Mouse (Mus musculus) MEL-GATA-1-ER (cell line): ENCODE measurements around the gene Gm10382.
"Not testable (repeated sequence)": the region's sequence is repeated elsewhere in the genome, so short reads cannot be mapped to it uniquely, and the experiment has no call there.

Source experiments
- DNase-seq: peaks from one replicate; pipeline ENCODE4 v3.0.0-alpha.2; 2012; ENCODE audit warnings: low read depth; ENCODE audit errors: extremely low read depth

The Gm10382 gene

DNA sequence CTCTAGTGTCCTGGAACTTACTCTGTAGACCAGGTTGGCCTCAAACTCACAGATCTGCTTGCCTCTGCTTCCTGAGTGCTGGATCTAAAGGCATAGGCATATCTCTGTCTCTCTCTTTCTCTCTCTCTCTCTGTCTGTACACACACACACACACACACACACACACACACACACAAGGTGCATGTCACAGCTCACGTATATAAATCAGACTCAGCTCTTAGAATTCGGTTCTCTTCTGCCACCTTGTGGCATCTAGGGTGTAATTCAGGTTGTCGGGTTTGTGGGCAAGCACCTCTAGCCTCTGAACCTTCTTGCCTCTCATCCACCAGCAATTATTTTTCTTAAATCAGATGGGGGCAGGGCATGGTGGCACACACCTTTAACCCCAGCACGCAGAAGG lies 20.6 kb upstream of the Gm10382 start:
- DNase-seq, result peak; percentile 82

DNA sequence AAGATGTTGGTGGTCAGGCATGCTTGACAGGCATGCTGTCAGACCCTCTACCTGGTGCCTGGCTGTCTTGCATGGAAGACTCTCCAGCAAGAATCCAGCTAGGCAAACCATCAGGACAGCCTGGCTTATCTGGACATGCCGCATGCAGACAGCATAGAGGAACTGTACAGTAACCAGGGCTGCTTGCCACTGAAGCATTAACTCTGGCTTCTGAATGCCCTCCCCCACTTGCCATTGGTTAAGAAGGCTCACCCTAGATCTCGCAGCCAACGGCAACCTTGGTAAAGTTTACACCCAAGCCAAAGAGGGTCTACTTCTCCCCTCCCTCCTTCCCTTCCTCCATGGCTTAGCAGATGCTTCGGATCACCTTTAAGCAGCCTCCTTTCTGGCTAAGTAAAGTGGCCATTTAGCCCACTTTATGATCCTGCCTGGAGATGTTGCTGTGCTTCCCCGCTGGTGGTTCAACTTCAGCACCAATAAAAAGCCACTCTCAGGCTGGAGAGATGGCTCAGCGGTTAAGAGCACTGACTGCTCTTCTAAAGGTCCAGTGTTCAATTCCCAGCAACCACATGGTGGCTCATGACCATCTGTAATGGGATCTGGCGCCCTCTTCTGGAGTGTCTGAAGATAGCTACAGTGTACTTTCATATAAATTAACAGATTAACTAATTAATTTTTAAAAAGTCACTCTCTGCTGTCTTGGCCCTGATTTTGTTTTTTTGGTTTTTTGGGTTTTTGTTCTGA lies 18.0 kb upstream of the Gm10382 start:
- peak; percentile 89 for DNase-seq

DNA sequence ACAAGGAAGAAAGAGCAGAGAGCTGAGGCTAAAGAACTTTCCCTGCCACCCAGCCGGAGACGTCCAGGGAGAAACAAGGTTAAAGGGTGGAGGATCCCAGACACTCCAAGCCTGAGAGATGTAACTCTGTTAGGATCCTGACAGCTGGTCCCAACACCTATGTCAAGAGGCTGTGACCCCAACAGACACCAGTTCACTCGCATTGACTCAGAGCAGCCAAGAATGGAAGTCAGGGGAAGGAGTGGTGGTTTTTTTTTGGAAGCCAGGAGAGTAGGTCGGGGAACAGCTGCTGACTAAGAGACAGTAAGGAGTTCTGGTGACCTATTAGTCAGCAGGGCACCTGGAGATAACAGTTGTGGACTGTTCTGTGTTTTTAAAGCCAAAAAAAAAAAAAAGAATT lies 17.1 kb upstream of the Gm10382 start:
- no peak for DNase-seq

DNA sequence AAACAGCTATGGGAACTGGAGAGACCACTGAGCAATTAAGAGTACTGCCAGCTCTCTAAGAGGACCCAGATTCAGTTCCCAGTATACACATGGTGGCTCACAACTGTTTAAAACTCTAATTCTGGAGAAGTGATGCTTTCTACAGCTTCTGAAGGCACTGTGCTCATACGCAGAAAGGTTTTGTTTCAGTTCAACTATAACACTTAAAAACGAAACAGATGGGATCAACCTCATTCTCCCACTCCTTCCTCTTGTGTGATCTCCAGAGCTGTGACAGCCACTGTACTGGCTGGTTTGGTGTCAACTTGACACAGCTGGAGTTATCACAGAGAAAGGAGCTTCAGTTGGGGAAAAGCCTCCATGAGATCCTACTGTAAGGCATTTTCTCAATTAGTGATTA lies 13.3 kb upstream of the Gm10382 start:
- DNase-seq, result no peak

DNA sequence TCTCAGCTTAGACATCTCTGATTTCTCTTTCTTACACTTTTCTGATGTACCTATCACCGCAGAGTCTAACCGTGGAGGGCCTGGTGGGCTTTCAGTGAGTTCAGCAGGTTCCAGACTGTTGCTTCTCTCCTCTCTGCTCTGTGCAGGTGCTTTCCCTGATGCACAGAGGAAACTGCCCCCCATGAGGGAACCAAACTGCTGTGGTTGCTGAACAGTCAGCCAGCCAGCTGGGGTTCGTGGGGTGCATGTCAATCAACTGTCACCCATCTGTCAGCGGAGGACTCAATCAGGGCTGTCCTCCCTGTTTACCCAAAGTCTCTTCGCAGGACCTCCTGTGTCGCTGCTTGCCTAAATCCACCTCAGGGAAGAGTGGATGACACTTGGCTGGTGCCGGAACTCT lies 11.9 kb upstream of the Gm10382 start:
- DNase-seq, result no peak

DNA sequence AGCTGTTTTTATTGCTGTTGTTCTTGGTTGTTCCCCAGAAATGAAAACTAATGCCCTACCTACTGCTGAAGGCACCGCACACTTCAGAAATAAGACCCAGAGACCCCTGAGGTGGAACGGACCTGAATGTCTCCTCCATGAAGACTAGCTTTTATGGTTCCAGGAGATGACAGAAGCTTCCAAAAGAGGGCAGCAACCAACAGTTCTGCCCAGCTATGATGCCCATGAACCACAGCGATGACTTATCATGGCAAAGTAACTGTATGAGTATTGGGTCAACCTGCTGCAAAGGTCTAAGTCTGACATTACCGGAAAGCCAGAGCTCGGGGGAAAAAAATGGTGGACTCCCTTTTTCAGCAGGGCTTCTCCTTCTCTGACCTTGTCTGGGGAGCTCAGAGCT lies 10.2 kb upstream of the Gm10382 start:
- no peak for DNase-seq

DNA sequence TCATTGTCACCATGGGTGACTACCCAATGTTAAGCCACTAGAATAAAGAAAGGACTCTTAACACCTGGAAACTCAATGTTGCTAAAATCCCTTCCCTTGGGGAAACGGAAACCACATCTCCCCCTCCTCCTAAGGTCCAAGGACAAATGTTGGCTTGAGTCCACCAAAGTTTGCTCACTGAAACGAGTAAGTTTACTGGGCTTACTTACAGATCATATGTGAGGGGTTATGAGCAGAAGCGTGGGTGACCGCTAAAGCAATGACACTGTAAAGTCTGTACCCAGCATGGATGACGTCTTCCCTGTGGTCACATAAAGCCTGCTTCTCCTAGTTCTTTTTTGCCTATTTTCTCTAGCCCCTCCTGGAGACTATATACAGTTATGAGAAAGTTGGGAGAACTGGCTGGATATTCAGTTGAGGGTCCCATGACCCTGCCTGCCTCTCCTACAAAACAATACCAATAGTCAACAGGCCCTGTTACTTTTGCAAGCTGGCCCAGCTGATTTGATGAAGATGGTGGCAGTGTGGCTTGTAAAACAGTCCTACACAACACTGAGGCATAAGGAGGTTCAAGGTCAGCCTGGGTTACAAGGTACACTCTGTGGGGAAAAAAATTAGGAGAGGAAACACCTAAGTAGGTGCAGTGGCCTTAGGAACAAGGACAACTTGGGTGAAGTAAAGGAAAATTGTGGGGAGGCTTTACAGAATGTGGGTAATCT lies 7.0 kb upstream of the Gm10382 start:
- DNase-seq, result no peak

DNA sequence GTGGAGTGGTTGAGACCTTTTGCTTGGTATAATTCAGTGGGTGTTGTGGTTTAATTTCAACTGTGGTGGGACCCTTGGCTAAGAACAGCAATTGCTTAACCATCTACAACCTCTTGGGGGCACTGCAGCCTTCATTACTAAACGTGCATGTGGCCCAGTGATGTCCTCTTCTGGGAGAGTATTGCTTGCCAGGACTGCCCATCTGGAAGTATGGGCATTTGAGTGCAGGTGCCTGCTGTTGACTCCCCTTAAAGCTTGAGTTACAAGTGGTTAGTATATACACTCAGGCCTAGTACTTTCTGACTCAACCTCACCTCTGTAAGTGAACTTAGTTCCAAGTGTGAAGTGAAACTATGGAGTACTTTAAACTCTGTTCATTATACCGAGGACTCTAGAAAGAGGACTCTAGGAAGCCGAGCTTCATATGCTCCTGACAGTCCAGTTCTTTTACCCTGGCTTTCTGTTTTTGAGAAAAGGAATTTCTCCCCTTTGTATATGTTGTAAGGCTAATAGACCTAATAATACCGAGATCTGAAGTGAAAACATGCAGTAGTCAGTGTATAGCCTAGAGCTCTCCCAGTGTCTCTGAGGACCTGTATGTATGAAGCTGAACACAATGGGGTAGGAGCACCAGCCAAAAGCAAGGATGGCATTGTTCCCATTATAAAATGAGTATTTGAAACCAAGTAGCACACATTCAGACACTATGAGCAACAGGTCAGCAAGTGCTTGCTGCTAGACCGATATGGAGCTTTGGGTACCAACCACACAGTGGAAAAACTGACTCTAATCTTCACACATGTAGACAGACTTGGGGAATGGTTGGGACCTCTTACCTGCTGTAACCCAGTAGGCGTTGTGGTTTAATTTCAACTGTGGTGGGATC lies 6.2 kb upstream of the Gm10382 start:
- DNase-seq, result peak; percentile 70

DNA sequence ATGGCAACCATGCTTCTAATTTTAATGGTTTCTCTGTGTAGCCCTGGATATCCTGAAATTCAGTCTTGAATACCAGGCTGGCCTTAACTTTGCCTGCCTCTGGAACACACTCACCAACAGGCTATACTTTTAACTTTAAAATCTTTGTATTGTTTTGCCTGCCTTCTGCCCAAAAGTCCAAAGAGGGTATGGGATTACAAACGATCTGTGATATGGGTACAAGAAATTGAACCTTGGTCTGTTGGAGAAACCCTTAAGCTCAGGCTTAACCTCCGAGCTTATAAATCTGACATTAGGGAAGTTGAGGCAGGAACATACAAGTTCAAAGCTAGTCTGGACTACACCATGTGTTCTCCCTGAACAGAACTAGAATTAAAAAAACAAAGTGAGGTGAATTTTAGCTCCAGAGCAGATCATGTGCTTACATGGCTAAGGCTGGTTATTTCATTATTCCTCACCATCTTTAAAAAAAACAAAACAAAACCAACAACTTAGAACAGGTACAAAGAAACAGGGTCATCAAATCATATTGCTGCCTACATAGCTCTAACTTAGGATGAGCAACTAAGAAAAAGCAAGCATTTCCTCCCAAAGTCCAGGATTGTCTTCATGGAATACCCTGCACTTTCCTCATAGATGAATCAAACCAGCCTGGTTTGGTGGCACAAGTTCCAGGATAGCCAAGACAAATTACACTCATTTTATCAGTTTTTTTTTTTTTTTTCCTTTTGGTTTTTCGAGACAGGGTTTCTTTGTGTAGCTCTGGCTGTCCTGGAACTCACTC lies 5.3 kb upstream of the Gm10382 start:
- no peak for DNase-seq

DNA sequence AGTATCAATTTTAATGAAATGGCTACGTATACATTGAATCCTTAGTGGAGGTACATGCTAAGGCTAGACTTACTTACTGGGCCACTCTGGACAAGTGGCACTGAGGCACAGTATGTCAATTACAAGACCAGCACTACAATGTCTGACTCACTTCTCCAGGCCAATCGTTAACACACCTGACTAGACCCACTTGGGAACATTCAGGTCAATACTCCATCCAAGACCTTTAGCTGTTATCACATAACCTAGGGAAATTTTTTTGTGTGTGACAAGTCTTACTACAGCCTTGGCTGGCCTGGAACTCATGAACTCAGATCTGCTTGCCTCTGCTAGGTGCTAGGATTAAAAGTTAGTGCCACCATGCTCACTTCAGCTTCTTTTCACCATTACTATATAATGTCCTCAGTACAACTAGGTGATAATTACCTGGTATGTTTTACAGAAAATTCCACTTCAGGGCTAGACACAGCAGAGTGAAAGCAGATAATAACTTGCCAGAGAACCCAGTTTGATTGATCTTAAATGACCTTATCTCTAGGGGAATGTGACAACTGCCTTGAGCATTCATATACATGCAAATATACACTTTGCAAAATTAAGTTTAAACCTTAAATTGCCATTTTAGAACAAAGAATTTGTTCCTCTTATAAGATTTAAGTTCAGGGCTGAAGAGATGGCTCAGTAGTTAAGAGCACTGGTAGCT lies 4.5 kb upstream of the Gm10382 start:
- no peak for DNase-seq

DNA sequence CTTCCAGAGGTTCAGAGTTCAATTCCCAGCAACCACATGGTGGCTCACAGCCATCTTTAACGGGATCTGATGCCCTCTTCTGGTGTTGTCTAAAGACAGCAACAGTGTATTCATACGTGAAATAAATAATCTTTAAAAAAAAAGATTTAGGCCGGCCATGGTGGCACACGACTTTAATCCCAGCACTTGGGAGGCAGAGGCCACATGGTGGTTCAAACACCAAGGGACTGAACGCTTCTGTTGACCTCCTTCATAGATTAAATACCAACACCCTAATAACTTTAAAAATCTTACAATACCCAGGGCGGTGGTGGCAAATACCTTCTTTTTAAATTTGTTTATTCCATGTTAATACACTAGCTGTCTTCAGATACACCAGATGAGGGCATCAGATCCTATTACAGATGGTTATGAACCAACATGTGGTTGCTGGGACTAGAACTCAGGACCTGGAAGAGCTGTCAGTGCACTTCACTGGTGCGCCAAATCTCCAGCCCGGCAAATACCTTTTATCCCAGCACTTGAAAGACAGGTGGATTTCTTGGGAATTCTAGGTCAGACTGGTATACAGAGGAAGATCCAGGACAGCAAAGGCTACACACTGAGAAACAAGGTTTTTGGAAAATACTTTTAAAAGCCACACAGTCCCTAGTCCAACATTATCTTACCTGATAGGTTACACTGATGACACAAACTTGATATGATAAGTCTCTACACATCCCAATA lies 3.7 kb upstream of the Gm10382 start:
- no peak for DNase-seq

DNA sequence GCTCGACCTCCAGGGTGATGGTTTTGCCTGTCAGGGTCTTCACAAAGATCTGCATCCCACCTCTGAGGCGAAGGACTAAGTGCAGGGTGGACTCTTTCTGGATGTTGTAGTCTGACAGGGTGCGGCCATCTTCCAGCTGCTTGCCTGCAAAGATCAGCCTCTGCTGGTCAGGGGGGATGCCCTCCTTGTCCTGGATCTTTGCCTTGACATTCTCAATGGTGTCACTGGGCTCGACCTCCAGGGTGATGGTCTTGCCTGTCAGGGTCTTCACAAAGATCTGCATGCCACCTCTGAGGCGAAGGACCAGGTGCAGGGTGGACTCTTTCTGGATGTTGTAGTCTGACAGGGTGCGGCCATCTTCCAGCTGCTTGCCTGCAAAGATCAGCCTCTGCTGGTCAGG lies 1.8 kb upstream of the Gm10382 start:
- DNase-seq, result not testable (repeated sequence)

DNA sequence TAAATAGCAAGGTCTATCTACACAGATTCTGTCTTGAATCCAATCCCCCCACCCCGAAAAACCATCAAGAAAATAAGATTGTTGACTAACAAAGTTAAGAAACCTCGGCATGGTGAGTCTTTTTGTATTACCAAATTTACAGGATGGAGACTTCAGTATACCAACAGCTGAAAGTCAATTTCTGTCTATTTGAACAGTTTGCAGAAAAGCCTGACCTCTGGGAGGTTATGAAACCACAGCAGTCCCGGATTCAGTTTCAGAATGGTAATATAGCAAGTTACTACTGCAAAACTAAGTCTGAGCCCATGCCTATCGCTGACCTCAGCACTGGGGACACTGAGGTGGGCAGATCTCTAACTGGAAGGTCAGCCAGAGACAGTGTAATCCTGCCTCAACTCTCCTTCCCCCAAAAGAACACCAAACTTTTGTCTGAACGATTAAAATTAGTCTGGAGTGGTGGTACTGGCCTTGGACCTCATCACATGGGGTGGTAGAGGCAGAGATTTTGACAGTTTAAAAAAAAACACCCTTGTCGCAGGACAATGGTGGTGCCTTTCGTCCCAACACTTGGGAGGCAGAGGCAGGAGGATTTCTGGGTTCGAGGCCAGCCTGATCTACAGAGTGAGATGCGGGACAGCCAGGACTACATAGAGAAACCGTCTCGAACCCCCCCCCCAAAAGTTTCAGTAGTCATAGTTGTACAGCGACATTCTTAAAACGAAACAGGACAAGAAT lies 597 bp upstream of the Gm10382 start:
- no peak for DNase-seq

DNA sequence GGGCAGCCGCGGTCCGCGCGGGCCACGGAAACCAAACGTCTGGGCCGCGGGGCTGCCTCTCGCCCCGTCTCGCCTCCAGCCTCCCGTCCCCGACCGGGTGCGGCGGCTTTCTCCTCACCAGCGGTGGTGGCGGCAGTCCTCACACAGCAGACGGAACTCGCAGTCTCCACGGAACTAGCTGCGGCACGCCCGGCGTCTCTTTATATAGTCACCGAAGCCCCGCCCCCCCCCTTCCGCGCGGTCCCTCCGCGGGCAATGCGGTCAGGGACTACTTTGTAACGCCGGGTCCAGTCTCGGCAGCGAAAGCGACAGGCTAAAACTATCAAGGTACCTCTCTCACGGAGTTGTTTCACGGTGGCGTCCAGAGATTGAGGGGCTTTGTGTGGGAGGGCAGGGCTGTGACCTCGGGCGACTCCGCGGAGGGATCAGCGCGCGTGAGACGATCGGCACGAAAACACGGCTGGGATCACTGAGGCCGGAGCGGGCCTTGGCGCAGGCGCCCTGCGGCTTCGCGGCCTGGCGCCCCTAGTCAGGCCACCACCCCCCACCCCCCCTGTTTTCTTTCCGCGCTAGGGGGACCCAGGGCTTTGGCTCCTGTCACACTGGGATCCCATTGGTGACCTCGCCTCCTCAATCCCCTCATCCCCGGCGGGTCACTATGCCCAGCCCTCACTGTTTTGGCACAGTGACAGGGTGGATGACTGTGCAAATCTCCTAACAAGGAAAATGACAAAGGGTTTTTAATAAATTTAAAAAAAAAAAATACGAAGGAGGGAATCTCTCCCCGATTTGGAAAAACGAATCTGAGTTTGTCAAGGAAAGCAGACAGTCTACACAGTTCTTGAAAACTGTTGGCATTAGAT lies 688 bp downstream of the Gm10382 start, which contains the start of gene Ubc:
Ubc (minus strand) TSS at position 624 of the 863 bp plus-strand sequence.
- peak; percentile 93 for DNase-seq

DNA sequence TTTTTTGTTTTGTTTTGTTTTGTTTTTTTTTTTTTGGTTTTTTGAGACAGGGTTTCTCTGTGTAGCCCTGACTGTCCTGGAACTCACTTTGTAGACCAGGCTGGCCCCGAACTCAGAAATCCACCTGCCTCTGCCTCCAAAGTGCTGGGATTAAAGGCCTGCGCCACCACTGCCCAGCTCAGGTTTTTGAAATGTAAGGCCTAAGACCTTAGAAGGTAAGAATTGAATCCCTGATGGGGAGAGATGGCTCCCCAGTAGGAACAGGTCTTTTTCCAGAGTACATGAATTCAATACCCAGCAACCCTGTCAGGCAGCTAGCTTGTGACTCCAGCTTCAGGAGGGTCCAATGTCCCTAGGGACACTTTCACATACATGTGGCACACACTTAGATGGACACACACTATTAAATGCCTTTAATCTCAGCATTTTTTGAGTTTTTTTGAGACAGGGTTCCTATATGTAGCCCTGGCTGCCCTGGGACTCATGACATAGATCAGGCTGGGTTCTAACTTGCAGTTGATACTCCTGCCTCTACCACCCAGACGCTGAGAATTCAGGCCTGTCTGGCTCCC lies 1.9 kb downstream of the Gm10382 start:
- DNase-seq, result no peak

DNA sequence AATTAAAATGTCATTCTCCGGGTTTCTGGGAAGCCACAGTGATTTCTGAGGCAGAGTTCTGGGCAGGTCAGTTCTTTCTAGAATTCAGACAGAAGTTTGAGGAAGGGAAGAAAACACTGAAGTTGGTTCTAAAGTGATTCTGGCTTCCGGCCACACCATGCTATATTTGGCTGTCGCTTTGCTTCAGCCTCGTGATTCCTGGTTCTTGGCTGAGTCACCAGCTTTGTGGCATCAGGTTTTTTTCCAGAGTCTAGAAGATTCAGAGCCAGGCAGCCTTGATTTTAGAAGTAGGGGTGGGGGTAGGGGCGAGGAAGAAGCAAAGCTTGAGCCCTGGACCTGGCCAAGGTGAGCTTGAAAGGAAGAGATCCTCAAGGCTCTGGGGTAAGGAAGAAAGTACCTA lies 2.5 kb downstream of the Gm10382 start:
- no peak for DNase-seq

DNA sequence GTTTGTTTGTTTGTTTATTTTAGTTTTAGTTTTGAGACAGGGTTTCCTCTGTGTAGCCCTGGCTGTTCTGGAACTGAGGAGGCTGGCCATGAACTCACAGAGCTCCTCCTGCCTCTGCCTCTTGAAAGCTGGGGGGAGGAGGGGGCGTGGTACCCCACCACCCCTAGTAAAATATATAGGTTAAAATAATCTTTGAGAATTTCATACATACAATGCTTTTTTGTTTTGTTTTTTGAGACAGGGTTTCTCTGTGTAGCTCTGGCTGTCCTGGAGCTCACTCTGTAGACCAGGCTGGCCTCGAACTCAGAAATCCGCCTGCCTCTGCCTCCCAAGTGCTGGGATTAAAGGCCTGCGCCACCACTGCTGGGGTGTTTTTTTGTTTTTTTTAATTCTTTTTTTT lies 3.1 kb downstream of the Gm10382 start:
- DNase-seq, result not testable (repeated sequence)

DNA sequence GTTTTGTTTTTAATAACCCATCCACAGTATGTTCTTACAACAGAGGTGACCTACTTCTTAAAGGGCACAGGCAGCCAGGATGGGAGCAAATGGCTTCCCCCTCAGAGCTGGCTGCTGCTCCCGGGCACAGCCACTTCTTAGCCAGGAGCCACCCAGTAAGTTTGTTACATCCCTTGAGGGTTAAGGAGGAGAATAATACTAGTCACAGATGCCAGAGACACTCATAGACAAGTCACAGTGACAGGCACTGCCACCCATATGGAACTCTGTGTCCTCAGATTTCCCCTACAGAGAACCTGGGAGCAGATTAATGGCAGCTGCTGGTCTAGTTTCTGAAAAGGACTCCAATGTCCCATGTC lies 3.5 kb downstream of the Gm10382 start:
- no peak for DNase-seq
